Mouse (Mus musculus): ENCODE measurements around the gene Mecom.

Gene Mecom

DNA sequence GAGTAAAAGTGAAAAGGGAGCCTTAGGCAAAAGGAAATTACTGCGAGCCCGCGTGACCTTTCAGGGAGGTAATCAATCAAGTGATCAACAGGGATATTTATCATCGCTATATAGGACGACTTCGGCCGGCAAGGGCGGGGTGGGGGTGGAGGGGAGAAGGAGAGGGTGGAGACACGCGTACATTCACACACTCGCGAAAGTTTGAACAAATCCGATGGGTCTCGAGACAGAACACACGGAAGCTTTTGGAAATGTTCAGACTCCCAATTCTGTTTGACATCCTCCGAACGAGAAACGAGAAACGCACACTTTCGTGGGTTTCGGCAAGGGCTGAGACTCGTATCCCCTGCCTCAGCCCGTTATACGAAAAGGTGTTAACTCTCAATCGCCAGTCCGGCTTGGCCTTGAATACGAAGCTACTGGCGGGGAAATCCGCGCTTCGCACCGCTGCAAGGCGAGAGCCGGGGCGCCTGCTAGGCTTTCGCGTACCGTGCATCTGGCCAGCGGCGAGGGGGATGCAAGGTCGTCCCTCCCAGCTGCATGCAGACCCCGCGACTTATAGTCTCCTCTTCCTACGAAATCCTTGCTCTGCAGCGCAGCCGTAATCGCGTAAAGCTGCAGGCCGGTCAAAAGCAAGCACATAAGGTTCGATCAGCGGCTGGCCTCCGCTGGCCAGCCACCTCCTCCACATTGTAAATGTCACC lies 33.6 kb downstream of the Mecom start:
- DNase-seq (ENCODE audit: low spot score in 2 of 2) = no peak

DNA sequence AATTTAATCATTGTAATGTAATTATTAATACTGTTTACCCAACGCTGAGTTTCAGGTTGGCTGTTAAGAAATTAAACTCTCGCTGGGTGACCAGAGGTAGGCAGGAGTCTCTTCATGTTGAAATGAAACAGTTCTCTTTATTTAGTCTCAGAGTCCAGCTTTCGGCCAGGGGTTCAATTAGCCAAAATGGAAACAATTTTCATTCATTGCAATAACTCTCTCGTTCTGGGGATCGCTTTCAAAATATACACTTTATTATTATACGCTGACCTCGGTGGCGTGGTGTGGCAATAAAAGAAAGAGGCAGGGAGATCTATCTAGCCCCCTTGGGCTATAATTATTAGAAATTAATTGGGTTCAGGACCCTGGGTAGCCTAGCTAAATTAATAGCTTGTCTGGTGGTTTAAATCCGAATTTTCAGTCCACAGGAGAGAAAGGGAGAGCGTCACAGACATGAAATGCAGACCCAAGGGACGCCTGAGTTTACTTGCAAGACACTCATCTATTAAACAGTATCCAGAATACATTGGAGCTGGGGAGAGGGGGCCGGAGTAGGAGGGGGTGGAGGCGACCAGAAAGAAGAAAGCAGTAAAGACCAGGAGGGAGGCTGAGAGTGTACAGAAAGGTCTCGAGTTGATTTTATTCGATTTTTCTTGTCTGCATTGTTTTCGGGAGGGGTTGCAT lies 34.4 kb downstream of the Mecom start:
- DNase-seq (ENCODE audit: low spot score in 2 of 2) = no peak

DNA sequence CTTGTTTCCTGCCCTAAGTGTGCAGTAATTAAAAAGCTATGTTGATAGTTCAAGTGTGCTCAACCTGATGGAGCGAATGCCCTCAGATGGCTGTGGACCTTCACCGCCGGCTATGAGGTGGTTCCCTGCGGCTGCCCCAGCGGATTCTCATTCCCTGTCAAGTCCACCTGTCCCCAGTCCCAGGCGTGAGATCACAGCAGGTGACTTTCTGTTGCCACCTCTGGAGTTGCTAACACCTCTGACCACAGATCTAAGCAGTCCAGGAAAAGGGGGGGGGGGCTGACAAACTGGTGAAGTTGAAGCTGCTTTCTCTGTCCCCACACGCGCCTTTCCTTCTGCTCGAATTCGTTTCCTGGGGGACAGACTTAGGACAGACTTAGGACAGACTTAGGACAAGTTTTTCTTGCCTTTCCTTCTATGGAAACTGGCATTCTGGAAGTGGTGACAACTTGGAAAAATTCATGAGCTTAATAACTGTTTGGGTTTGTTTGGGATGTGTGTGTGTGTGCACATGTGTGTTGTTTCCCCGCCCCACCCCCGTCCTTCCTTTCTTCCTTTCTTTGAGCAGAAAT lies 35.3 kb downstream of the Mecom start:
- no peak for DNase-seq (ENCODE audit: low spot score in 2 of 2)

DNA sequence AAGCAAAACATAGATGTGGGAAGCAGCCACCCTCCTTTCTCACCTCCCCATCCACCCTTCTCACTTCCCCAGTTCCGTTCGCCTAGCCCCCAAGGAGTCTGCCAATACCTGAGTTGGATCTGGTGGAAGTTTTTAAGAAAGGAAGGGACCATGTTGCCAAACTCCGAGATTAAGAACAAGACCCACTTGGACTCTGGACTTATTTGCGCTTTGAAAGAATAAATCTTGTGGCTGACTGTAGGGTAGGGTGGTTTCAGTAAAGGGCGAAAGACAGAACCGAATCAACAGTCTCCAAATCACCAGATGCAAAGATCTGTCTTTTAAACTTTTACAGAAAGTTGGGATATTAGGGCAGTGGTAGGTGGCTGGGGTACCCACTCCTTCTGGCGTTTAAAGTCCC lies 36.0 kb downstream of the Mecom start:
- no peak for DNase-seq (ENCODE audit: low spot score in 2 of 2)

- DNase-seq (ENCODE audit: low spot score in 2 of 2) = no peak
Observed at GRCm38 (mm10) chr3:30511062-30511640, 36.7 kb downstream of the Mecom start.

- no peak for DNase-seq (ENCODE audit: low spot score in 2 of 2)
Observed at GRCm38 (mm10) chr3:30510646-30511045, 37.2 kb downstream of the Mecom start.

GRCm38 (mm10) chr3:30510105-30510504 lies 37.7 kb downstream of the Mecom start:
- no peak for DNase-seq (ENCODE audit: low spot score in 2 of 2)

DNA sequence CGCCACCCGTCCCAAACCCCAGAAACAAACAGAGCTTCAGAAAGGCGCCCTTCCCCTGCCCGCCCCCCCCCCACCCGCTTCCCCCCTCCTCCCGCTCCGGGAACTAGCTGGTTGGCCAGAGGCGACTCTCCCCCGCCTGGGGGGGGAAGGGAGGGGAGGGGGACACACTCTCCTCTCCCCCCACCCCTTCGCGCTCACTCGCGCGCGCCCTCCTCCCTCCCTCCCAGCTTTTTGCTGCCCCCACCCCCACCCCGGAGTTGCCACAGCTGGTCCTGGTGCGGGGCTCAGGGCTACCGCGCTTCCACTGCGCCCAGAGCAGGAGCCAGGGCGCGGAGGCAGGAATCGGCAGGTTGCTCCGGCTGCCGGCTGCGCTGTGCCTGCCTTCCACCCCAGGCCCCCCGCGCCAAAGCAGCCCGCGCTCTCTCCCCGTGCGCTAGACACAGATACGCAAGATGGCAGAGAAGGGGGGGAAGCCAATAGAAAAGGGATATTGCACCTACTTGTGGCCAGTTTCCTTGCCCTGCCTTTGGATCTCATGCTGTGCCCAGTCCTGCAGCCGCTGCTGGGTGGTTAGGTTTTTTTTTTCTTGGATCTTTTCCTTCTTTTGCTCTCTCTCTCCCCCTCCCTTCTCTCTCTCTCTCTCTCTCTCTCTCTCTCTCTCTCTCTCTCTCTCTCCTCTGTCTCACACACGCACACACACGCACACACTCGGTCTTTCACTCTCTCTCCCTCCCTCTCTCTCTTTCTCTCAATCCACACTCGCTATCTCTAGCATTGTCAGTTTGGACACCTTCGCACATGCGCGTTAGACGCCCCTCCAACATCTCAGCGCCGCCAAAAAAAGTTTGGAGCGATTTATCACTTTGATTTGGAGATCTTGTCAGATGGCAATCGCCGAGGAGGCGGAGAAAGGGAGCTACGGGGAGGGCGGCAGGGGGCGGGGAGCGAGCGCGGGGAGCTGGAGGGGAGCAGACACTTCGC lies 38.6 kb downstream of the Mecom start:
- no peak for DNase-seq (ENCODE audit: low spot score in 2 of 2)

DNA sequence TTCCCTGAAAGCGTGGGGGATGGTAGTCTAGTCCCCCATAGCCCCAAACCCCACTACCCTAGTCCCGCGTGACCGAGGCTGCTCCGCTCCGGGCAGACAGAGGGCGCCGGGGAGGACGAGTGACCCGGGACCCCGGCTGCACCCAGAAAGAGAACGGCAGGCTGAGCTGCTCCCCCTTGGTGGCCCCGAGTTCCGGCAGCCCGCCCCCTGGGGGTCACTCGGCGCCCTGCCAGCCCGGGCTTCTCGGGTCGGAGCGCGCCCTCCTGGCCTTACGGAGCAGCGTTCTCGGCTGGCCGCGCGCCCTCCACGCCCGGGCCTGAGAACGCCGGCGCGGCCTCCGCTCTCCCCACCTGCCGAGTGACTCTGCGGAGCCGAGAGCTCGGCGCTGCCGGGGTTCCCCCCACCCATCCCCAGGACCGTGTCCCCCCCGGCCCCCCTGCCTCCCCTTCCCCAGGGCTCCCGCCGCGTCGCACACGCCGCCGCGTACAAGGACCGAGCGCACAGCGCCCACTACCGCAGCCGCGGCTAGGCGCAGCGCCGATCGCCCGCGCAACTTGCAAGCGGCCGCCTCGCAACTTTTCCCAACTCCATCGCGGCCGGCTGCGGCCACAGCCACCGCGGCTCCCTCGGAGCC lies 39.4 kb downstream of the Mecom start:
- DNase-seq (ENCODE audit: low spot score in 2 of 2) = peak; percentile 48 to 49

DNA sequence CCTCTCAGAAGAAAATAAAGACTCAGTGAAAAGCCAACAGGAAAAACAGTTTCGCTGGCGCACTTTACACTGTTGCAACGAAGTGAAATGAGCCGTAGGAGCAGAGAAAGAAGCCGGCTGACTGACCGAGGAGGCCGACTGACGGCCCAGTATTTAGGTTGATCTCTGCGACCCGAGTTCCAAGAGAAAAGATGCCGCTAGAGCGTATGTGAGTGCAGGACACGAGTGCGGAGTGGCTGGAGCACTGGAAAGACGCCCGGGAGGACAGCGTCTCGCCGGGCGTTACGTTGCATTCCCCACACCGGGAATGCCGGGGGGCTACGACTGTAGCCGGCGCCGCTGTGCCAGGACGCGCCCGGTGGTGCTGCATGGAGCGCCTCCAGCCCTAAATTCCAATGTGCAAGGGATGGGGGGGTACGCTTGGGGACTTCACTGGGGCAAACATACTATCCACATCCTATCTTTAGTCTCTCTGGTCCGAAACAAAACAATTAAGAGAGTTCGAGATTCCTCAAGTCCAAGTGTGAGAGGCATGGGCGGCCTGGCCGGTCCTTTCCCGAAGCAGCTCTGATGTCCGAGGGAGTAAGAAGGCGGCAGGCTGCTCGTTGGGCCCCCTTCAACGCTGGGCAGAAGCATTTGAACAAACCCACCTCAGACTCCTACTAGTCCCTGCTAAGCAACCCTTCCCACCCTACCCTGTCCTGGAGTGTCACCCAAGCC lies 40.1 kb downstream of the Mecom start:
- DNase-seq (ENCODE audit: low spot score in 2 of 2) = no peak

DNA sequence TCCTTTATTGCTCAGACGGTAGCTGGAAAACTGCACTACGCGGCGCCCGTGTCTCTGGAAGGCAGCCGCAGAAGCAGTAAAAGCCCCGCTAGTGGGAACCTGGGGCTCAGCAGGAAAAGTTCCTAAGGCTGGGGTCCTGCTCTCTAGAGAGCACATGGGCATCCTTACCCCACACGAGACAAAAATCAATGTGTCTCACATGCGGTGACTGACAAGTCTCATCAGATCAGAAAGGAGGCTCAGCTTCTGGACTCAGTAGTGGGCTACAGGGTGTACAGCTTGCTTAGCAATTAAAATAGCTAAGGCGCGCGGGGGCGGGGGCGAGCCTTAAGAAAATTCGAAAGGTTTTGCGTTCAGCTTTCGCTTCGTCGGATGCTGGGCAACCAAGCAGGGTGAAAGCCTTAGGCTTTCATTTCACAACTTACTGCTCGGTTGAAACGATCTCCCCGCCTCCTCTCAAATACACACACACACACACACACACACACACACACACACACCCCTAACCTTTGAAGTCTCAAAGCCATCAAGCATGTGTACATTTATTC lies 40.7 kb downstream of the Mecom start:
- peak in 1 of 2 experiments; percentile 10 for DNase-seq (ENCODE audit: low spot score in 2 of 2)

DNA sequence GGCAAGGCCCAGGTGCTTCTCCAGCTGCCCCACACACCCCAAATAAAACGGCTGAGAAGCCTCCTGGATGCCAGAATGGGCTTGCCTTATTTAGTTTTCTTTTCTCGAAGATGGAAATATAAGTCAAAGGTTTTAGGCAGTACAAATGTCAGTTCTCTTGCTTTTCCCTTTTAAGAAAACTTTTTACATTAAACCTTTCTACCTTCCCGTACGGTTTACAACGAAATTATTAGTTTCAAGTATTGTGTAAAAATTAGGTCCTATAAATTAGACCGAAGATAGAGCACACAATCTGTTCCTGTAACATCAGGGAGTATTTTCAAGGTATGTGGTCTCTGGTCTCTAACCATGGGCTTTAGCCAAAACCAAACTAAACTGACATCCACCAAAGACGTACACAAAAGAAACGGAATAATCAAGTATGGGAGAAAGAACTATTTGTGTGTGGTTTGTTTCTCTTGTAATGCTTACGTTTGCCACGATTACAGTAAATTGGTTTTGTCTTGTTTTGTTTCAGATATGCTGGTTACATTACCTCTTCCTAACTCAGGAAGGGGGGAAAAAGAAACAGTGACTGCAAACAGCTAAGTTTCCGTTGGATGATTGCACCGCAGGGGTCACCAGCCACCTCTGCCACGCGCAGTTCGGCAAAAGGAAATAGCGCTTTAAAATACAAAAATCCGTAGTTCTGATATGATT lies 41.3 kb downstream of the Mecom start:
- DNase-seq (ENCODE audit: low spot score in 2 of 2) = peak in 1 of 2 experiments; percentile 6

DNA sequence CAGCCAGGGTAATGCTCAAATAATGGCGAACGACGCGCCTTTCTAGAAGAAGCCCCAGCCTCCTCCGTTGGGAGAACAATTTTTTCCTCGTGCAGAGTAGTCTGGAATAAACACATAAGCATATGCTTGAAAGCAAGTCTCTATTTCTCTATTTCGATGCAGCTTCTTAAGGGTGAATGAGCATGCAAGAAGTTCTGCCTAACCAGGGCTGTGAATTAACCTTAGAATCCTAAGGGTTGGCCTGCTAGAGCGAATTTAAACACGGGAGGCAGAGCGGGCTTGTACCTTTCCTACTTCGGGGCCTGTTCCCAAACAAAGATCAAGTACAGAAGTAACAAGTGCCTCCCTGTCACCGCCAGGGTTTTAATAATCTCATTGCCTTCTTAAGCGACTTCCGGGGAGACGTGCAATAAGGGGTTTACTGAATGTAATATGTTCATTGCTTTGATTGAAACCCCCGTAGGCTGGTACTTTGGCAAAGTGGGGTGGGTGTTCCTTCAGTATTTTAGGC lies 42.0 kb downstream of the Mecom start:
- DNase-seq (ENCODE audit: low spot score in 2 of 2) = no peak

DNA sequence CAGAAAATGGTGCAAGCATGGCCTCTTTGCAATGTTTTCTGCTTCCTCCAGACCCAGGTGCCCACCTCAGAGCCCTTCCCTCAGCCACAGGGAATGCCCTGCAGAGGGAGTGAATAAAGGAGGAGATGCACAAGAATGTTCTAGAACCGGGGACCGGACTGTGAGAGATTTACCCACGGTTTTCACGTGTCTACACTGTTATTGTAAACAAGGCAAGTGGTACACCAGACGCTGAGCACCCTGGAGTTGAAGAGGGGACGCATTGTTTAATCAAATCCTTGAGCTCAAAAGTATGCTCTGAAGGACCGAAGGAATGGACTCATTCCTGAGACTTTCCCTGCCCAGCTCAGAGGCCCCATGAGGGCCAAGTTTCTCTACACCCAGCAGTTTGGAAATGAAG lies 43.2 kb downstream of the Mecom start:
- DNase-seq (ENCODE audit: low spot score in 2 of 2) = no peak

DNA sequence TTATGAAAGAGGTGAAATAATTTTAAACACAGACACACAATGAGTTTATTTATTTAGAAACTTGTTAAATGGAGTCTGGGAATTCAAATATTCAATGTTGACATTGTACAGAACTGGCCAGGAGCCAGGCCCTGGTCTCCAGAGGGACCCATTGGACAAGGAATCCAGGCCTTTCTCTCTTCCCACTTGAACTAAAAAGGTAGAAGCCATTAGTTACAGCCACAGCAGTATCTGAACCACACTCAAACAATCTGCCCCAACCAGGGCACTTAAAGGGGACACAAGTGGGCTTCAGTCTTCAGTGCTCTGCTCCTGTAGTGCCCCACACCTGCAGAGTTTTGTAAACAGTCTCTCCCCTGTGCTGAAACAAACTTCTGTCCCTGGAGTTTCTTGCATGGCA lies 44.0 kb downstream of the Mecom start:
- no peak for DNase-seq (ENCODE audit: low spot score in 2 of 2)

DNA sequence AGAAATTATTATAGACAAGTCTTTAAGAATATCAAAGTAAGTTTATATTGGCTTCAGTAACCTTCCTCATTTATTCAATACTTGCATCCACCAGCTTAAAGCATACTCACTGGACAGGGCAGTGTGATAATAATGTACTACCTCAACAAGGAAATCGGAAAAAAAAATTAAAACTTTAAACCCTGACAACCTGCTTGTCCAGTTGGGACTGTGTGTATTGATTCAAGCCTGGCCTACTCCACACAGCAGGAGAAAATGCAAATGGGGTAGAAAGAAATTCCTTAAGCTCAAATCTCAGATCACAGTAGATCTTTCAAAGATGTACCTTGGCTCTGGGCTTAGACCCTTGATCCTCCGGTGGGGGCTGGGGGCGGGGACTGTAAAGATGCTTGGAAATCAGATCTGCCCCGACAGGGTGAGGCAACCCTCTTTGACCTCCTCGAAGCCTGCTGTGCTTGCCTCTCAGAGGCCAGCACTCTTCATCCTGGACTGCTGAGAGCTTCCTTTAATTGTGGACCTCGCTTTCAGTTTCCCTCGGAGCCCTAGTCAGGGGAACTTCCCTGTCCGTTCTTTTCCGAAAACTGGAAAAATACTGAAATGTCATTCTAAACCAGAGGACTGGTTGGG lies 49.5 kb downstream of the Mecom start:
- no peak for DNase-seq (ENCODE audit: low spot score in 2 of 2)

GRCm38 (mm10) chr3:30494371-30494770 lies 53.4 kb downstream of the Mecom start:
- DNase-seq (ENCODE audit: low spot score in 2 of 2) = no peak

DNA sequence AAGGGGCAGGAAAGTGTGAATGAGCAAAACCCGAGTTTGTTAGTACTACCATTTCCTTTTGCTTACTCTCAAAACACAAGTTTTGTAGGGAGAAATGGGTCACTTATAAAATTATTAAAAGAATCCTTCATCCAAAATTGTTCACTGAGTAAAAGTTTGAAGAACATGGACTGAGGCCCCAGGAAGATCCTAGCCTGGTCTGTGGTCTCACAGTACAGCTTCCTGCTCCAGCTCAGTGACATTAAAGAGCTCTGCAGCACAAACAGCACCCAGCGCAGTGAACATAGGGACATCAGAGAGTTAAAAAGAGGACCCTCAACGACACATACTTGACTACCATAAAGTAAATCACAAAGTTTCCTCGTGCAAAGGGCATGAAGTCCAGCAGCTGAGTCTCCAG lies 59.0 kb downstream of the Mecom start:
- no peak for DNase-seq (ENCODE audit: low spot score in 2 of 2)

- no peak for DNase-seq (ENCODE audit: low spot score in 2 of 2)
Observed at GRCm38 (mm10) chr3:30486422-30486821, 61.4 kb downstream of the Mecom start.
